Mouse (Mus musculus): ENCODE measurements around the gene Tmem151b. TPM values are rescaled to one million over a fixed set of nuclear protein-coding genes. Genes with fewer than 3 reads are reported as not detected.
A peak's percentile ranks its signal among the peaks of the same experiment; 100 is the strongest.

Tmem151b gene
- polyA plus RNA-seq, 1 experiment from 2014 or later = 8.2 TPM

- H3K4me3 ChIP-seq (ENCODE audit: low read depth, low read length) = peak overlapping the region; percentile 7; the same call in 1 of the 2 replicates
- no peaks in the 10 kb centered on the region for H3K9me3 ChIP-seq (ENCODE audit: control insufficient read depth, low read length)
- peak overlapping the region; percentile 98; the same call in 1 of the 2 replicates for H3K4me2 ChIP-seq (ENCODE audit: low read depth, low read length, severe bottlenecking)
- no peak overlapping the region; the same call in 1 of the 2 replicates for H3K9ac ChIP-seq (ENCODE audit: low read length)
- no peak for ATAC-seq (replicated peaks; ENCODE audit: low FRiP score)
- H3K36me3 ChIP-seq (ENCODE audit: control insufficient read depth, insufficient read depth, low read length) = no peaks in the 10 kb centered on the region
- no peak overlapping the region for H3K27ac ChIP-seq (ENCODE audit: low read depth, low read length)
- peaks cover 19% of the 10 kb centered on the region for H3K27me3 ChIP-seq (ENCODE audit: control insufficient read depth, insufficient read depth, low read length)
- H3K4me1 ChIP-seq (replicated peaks; ENCODE audit: control insufficient read depth, insufficient read depth, low read length) = peaks cover 14% of the 10 kb centered on the region
- WGBS = 16% methylated on average over 8 of the region's 8 CpGs
- DNase-seq (ENCODE audit: low spot score) = peak; percentile 54
Measured at GRCm38 (mm10) chr17:45593479-45593878, 44.0 kb upstream of the Tmem151b start.

- no peak overlapping the region; the same call in 1 of the 2 replicates for H3K9ac ChIP-seq (ENCODE audit: low read length)
- peak; percentile 52 for DNase-seq (ENCODE audit: low spot score)
- 51% methylated on average over 8 of the region's 8 CpGs for WGBS
- 0 out of 2 replicates have a peak overlapping the region, but pooled peaks have one; percentile 8 for H3K4me2 ChIP-seq (ENCODE audit: low read depth, low read length, severe bottlenecking)
- no peak for ATAC-seq (replicated peaks; ENCODE audit: low FRiP score)
- peaks cover 14% of the 10 kb centered on the region for H3K4me1 ChIP-seq (replicated peaks; ENCODE audit: control insufficient read depth, insufficient read depth, low read length)
- no peak overlapping the region for H3K27ac ChIP-seq (ENCODE audit: low read depth, low read length)
- H3K27me3 ChIP-seq (ENCODE audit: control insufficient read depth, insufficient read depth, low read length) = peaks cover 19% of the 10 kb centered on the region
- H3K36me3 ChIP-seq (ENCODE audit: control insufficient read depth, insufficient read depth, low read length) = no peaks in the 10 kb centered on the region
- no peaks in the 10 kb centered on the region for H3K9me3 ChIP-seq (ENCODE audit: control insufficient read depth, low read length)
- H3K4me3 ChIP-seq (ENCODE audit: low read depth, low read length) = no peak overlapping the region
Measured at GRCm38 (mm10) chr17:45592606-45593431, 43.3 kb upstream of the Tmem151b start.

GRCm38 (mm10) chr17:45591701-45592605 is 42.5 kb upstream of the Tmem151b start:
- no peak overlapping the region for H3K27ac ChIP-seq (ENCODE audit: low read depth, low read length)
- peaks cover 19% of the 10 kb centered on the region for H3K27me3 ChIP-seq (ENCODE audit: control insufficient read depth, insufficient read depth, low read length)
- ATAC-seq (replicated peaks; ENCODE audit: low FRiP score) (no peak), DNase-seq (ENCODE audit: low spot score) (no peak)
- H3K4me1 ChIP-seq (replicated peaks; ENCODE audit: control insufficient read depth, insufficient read depth, low read length) = peaks cover 14% of the 10 kb centered on the region
- no peak overlapping the region; the same call in 1 of the 2 replicates for H3K9ac ChIP-seq (ENCODE audit: low read length)
- no peak overlapping the region for H3K4me3 ChIP-seq (ENCODE audit: low read depth, low read length)
- 56% methylated on average over 16 of the region's 16 CpGs for WGBS
- H3K4me2 ChIP-seq (ENCODE audit: low read depth, low read length, severe bottlenecking) = no peak overlapping the region
- no peaks in the 10 kb centered on the region for H3K36me3 ChIP-seq (ENCODE audit: control insufficient read depth, insufficient read depth, low read length)
- H3K9me3 ChIP-seq (ENCODE audit: control insufficient read depth, low read length) = no peaks in the 10 kb centered on the region

- H3K27ac ChIP-seq (ENCODE audit: low read depth, low read length) = no peak overlapping the region
- H3K4me3 ChIP-seq (ENCODE audit: low read depth, low read length) = no peak overlapping the region
- no peaks in the 10 kb centered on the region for H3K9me3 ChIP-seq (ENCODE audit: control insufficient read depth, low read length)
- peaks cover 5% of the 10 kb centered on the region; the same call in 1 of the 2 replicates for H3K4me1 ChIP-seq (replicated peaks; ENCODE audit: control insufficient read depth, insufficient read depth, low read length)
- ATAC-seq (replicated peaks; ENCODE audit: low FRiP score) (no peak), DNase-seq (ENCODE audit: low spot score) (peak; percentile 41)
- peaks cover 13% of the 10 kb centered on the region for H3K27me3 ChIP-seq (ENCODE audit: control insufficient read depth, insufficient read depth, low read length)
- H3K9ac ChIP-seq (ENCODE audit: low read length) = no peak overlapping the region
- no peak overlapping the region for H3K4me2 ChIP-seq (ENCODE audit: low read depth, low read length, severe bottlenecking)
- 80% methylated on average over 6 of the region's 6 CpGs for WGBS
- H3K36me3 ChIP-seq (ENCODE audit: control insufficient read depth, insufficient read depth, low read length) = no peaks in the 10 kb centered on the region
Measured at GRCm38 (mm10) chr17:45590410-45590809, 40.9 kb upstream of the Tmem151b start.

GRCm38 (mm10) chr17:45589844-45590243 is 40.4 kb upstream of the Tmem151b start:
- H3K9me3 ChIP-seq (ENCODE audit: control insufficient read depth, low read length) = no peaks in the 10 kb centered on the region
- ATAC-seq (replicated peaks; ENCODE audit: low FRiP score) (no peak), DNase-seq (ENCODE audit: low spot score) (no peak)
- peaks cover 12% of the 10 kb centered on the region for H3K27me3 ChIP-seq (ENCODE audit: control insufficient read depth, insufficient read depth, low read length)
- H3K36me3 ChIP-seq (ENCODE audit: control insufficient read depth, insufficient read depth, low read length) = no peaks in the 10 kb centered on the region
- peaks cover under 1% of the 10 kb centered on the region; the same call in 1 of the 2 replicates for H3K4me1 ChIP-seq (replicated peaks; ENCODE audit: control insufficient read depth, insufficient read depth, low read length)
- H3K4me3 ChIP-seq (ENCODE audit: low read depth, low read length) = no peak overlapping the region
- no peak overlapping the region for H3K4me2 ChIP-seq (ENCODE audit: low read depth, low read length, severe bottlenecking)
- H3K9ac ChIP-seq (ENCODE audit: low read length) = no peak overlapping the region
- WGBS = 91% methylated on average over 8 of the region's 8 CpGs
- H3K27ac ChIP-seq (ENCODE audit: low read depth, low read length) = no peak overlapping the region

GRCm38 (mm10) chr17:45589236-45589635 is 39.8 kb upstream of the Tmem151b start:
- H3K27me3 ChIP-seq (ENCODE audit: control insufficient read depth, insufficient read depth, low read length) = peaks cover 6% of the 10 kb centered on the region
- no peak overlapping the region for H3K4me3 ChIP-seq (ENCODE audit: low read depth, low read length)
- no peak overlapping the region for H3K27ac ChIP-seq (ENCODE audit: low read depth, low read length)
- DNase-seq (ENCODE audit: low spot score) (peak; percentile 37), ATAC-seq (replicated peaks; ENCODE audit: low FRiP score) (no peak)
- 98% methylated on average over 7 of the region's 7 CpGs for WGBS
- peaks cover 5% of the 10 kb centered on the region; the same call in 1 of the 2 replicates for H3K4me1 ChIP-seq (replicated peaks; ENCODE audit: control insufficient read depth, insufficient read depth, low read length)
- no peaks in the 10 kb centered on the region for H3K9me3 ChIP-seq (ENCODE audit: control insufficient read depth, low read length)
- no peak overlapping the region for H3K4me2 ChIP-seq (ENCODE audit: low read depth, low read length, severe bottlenecking)
- H3K36me3 ChIP-seq (ENCODE audit: control insufficient read depth, insufficient read depth, low read length) = no peaks in the 10 kb centered on the region
- H3K9ac ChIP-seq (ENCODE audit: low read length) = no peak overlapping the region

- 94% methylated on average over 7 of the region's 7 CpGs for WGBS
- Histone ChIP-seq H3K4me3 (ENCODE audit: low read depth, low read length) (no peak overlapping the region), H3K27ac (ENCODE audit: low read depth, low read length) (no peak overlapping the region), H3K27me3 (ENCODE audit: control insufficient read depth, insufficient read depth, low read length) (peaks cover under 1% of the 10 kb centered on the region; the same call in 1 of the 2 replicates), H3K9me3 (ENCODE audit: control insufficient read depth, low read length) (no peaks in the 10 kb centered on the region), H3K9ac (ENCODE audit: low read length) (no peak overlapping the region), H3K4me1 (replicated peaks; ENCODE audit: control insufficient read depth, insufficient read depth, low read length) (peaks cover 7% of the 10 kb centered on the region; the same call in 1 of the 2 replicates), H3K36me3 (ENCODE audit: control insufficient read depth, insufficient read depth, low read length) (no peaks in the 10 kb centered on the region), H3K4me2 (ENCODE audit: low read depth, low read length, severe bottlenecking) (no peak overlapping the region)
- DNase-seq (ENCODE audit: low spot score) (no peak), ATAC-seq (replicated peaks; ENCODE audit: low FRiP score) (no peak)
Measured at GRCm38 (mm10) chr17:45588370-45588769, 38.9 kb upstream of the Tmem151b start.

- no peaks in the 10 kb centered on the region for H3K9me3 ChIP-seq (ENCODE audit: control insufficient read depth, low read length)
- H3K36me3 ChIP-seq (ENCODE audit: control insufficient read depth, insufficient read depth, low read length) = no peaks in the 10 kb centered on the region
- ATAC-seq (replicated peaks; ENCODE audit: low FRiP score) (no peak), DNase-seq (ENCODE audit: low spot score) (no peak)
- 94% methylated on average over 3 of the region's 3 CpGs for WGBS
- no peak overlapping the region for H3K9ac ChIP-seq (ENCODE audit: low read length)
- no peak overlapping the region for H3K27ac ChIP-seq (ENCODE audit: low read depth, low read length)
- H3K4me2 ChIP-seq (ENCODE audit: low read depth, low read length, severe bottlenecking) = no peak overlapping the region
- H3K27me3 ChIP-seq (ENCODE audit: control insufficient read depth, insufficient read depth, low read length) = no peaks in the 10 kb centered on the region
- H3K4me3 ChIP-seq (ENCODE audit: low read depth, low read length) = no peak overlapping the region
- H3K4me1 ChIP-seq (replicated peaks; ENCODE audit: control insufficient read depth, insufficient read depth, low read length) = peaks cover 7% of the 10 kb centered on the region; the same call in 1 of the 2 replicates
Measured at GRCm38 (mm10) chr17:45586449-45586837, 37.0 kb upstream of the Tmem151b start.
